Mouse (Mus musculus) kidney, postnatal 10 days (tissue): Measurements from ENCODE around the gene Tbc1d10b.
"Not testable (repeated sequence)": the region's sequence is repeated elsewhere in the genome, so short reads cannot be mapped to it uniquely, and the experiment has no call there.

Experiments used
- DNase-seq: peaks from one replicate; pipeline ENCODE4 v3.0.0; 2021; ENCODE audit warnings: mixed read lengths

The Tbc1d10b gene

DNA sequence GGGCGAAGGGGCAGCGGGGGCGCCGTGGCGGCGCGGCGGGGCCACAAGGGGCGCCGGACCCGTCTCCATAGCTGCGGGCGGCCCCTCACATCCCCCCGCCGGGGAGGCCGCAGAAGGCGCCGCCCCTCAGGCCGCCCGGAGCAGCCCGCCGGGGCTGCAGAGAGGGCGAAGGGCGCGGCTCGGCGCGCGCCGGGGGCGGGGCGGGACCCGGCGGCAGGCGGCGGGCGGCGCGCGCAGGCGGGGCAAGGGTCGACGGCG is at the start of gene Tbc1d10b:
Gene Tbc1d10b (minus strand): TSS at position 174 of the 258 bp plus-strand sequence.
- DNase-seq = no peak

GRCm38 (mm10) chr7:127256518-127256917 is 48.2 kb upstream of the Tbc1d10b start:
- DNase-seq = no peak

GRCm38 (mm10) chr7:127255965-127256364 is 47.7 kb upstream of the Tbc1d10b start:
- DNase-seq = no peak

- no peak for DNase-seq
Observed at GRCm38 (mm10) chr7:127255008-127255407, 46.7 kb upstream of the Tbc1d10b start.

- DNase-seq = peak; percentile 98
Observed at GRCm38 (mm10) chr7:127253821-127254769, 45.8 kb upstream of the Tbc1d10b start.

- DNase-seq = no peak
Observed at GRCm38 (mm10) chr7:127253341-127253740, 45.1 kb upstream of the Tbc1d10b start.

- no peak for DNase-seq
Observed at GRCm38 (mm10) chr7:127252414-127252813, 44.1 kb upstream of the Tbc1d10b start.

GRCm38 (mm10) chr7:127250511-127250910 is 42.2 kb upstream of the Tbc1d10b start:
- not testable (repeated sequence) for DNase-seq

- DNase-seq = peak; percentile 72
Observed at GRCm38 (mm10) chr7:127244658-127245510, 36.6 kb upstream of the Tbc1d10b start.

DNA sequence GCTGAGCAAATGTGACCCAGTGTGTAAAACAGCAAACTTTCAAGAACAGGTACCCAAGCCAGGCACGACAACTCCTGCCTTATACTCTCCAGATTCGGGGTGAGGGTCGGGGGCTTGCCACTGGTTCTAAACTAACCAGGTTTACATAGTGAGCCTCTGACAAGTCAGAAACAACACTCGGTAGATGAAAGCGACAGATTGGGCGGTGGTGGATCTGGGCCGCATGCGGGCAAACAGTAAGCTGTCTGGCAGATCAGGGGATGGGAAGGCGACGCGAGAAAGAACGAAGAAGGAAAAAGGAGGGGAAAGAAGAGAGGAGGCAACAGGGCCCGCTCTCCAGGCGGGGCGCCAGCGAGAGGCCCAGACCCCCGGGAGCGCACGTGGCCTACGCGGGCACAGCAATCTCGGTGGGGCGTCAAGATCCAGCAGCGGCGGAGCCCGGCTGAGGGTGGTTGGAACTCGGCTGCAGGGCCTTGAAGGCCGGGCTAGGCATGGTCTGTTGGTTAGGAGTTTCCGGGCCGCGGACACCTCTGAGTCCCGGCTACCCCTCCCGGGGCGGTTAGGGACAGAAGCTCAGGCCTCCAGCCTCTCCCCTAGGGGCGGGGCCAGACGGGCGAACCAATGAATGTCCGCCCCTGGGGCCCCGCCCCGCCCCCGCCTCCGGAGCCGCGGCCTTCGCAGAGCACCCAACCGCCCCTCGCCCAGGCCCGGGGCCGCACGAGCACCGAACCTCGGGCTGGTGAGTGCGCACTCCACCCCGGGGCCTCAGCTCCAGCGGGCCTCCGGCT is 35.8 kb upstream of the Tbc1d10b start, which contains the start of gene Zfp771:
Gene Zfp771 (plus strand): TSS at position 405 of the 788 bp plus-strand sequence.
- DNase-seq = peak; percentile 99

DNA sequence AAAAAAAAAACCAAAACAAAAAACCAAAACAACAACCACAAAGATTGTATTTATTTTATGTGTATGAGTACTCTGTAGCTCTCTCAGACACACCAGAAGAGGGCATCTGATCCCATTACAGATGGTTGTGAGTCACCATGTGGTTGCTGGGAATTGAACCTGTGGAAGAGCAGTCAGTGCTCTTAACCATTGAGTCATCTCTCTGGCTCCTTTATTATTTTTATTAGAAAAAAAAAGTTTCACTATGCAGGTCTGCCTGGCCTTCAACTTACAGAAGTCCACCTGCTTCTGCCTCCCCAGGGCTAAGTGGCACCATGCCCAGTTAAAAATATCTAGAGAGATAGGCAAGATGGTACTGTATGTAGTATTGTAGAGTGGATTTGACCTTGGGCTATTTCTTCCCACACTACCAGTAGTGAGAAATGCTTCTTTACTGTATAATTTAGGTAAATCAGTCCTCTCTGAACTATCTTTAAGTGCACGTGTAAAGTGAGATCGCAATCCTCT is 35.1 kb upstream of the Tbc1d10b start:
- no peak for DNase-seq

DNA sequence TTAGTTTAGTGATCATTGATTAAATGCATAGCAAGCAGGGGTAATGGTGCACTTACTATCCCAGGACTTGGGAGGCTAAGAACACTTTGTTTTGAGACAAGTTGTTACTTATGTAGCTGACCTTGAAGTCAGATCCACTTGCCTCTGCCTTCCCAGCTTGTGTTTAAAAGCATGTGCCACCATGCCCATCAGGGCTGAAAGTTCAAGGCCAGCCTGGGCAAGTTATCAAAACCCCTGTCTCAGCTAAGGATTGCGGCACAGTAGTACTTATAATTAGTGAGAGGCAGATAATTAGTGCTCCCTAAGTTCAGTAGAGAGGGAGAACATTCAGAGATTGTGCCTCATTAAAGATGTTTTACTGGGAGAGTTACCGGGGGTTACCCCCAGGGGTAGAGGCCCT is 26.5 kb upstream of the Tbc1d10b start:
- DNase-seq = no peak

DNA sequence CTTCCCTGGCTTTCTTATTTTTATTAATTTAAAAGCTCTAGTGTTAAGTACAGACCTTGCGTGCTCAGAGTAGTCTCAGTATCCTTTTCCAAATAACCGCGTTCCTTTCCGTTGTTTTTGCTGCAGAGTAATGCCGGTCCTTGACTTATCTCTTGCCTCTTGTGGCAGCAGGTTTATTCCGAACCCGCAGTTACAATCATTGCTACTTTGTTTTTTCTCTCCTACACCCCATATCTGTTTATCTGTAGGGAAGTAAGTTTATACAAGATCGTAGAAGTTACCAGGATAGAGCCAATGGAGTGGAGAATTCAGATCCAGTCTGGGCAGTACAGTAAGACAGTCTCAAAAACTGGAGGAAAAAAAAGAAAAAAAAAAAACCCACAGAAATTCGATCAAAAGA is 25.5 kb upstream of the Tbc1d10b start:
- DNase-seq = no peak

DNA sequence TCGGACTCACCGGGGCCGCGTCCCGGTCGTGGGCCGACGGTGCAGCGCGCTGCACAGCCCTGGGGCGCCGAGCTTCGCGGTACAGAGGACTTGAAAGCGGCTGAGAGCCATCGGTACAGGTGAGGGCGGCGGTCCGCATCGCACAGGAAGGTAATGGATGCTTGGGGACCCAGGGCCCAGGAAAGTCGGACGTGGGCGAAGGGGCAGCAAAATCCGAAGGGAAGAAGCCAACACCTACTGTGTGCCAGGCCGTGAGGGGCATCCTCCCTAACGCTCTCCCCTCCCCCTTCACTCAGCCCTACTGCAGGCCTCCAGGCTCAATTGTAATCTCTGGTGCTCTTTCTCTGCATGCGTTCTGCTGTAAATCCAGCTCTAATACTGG is 25.1 kb upstream of the Tbc1d10b start:
- DNase-seq = no peak

DNA sequence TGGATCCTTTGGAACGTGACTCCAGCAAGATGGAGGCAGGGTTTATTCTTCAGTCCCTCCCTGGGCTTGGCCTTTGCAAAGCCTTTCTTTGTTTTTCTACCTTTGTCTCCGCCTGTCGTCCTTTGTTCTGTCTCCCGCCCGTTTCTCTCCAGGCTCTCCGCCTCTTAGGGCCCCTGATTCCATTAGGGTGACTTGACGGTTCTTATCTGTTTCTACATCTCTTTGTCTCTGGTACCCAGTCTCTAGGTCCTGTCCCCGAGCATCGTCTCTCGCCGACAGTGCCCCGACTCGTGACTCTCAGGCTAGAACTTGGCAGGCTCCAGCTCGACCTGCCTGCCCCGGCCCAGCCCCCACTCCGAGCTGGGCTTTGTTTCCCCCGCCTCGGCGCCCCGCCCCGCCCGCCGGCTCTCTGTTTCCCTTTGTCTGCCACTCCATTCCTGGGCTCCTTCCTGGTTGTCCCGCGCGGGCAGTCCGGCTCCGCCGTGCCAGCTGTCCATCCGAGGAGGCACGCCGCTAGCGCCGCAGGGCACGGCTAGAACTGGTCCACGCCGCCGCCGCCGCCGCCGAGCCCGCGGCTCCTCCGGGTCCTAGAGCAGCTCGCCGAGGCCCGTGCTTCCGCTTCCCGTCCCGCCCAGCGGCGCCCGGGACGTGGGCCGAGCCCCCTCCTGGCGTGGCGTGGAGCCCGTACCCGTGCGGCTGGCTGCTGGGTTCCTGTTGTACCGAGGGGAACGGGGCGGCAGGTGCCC is 24.5 kb upstream of the Tbc1d10b start, which contains the start of the genes Zfp553 and Sept1:
Gene Zfp553 (plus strand): TSS at position 440 of the 746 bp plus-strand sequence.
Gene Sept1 (minus strand): TSS at position 509 of the 746 bp plus-strand sequence.
- peak; percentile 91 for DNase-seq

DNA sequence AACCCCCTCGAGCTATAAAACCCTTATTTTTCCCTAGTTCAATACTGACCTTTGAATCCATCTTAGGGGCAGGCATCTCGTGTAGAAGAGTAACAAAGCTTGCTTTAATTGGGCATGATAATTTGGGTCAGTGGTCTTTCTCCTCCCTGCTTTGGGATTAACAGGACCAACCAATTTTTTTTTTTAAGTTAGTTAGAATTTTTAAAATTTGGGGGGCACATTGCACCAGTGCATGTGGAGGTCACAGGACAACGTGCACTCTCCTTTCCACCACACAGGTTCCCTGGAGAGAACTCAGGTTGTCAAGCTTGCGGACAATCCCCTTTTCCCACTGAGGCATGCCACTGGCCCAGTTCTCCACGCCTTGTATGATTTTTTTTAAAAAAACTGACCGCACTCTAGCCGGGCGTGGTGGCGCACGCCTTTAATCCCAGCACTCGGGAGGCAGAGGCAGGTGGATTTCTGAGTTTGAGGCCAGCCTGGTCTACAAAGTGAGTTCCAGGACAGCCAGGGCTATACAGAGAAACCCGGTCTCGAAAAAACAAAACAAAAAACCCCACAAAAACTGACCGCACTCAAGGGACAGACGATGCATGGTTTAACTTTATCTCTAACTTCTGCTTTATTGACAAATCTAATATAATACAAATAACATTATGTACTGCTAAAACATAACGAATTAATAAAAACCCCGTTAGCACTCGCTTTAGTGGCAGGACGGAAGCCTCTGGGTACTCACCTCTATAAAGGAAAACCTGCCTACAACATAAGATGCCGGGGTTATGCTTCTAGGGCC is 23.8 kb upstream of the Tbc1d10b start:
- DNase-seq = no peak

- DNase-seq = no peak
Observed at GRCm38 (mm10) chr7:127231376-127231775, 23.1 kb upstream of the Tbc1d10b start.

- peak; percentile 90 for DNase-seq
Observed at GRCm38 (mm10) chr7:127228615-127229303, 20.5 kb upstream of the Tbc1d10b start.

- DNase-seq = no peak
Observed at GRCm38 (mm10) chr7:127225147-127225995, 17.1 kb upstream of the Tbc1d10b start.
